Mouse (Mus musculus) ES-E14 (cell line): ENCODE measurements around the gene Rnf32.

Experiments
- HCFC1 ChIP-seq: IDR thresholded peaks from 2 replicates; pipeline ENCODE4 v1.6.1; 2012; ENCODE audit warnings: low read length, inconsistent platforms, borderline replicate concordance; ENCODE audit not compliant: insufficient read depth
- ZNF384 ChIP-seq: IDR thresholded peaks from 2 replicates; pipeline ENCODE4 v1.6.1; 2012; ENCODE audit warnings: low read depth, low read length, inconsistent platforms

DNA sequence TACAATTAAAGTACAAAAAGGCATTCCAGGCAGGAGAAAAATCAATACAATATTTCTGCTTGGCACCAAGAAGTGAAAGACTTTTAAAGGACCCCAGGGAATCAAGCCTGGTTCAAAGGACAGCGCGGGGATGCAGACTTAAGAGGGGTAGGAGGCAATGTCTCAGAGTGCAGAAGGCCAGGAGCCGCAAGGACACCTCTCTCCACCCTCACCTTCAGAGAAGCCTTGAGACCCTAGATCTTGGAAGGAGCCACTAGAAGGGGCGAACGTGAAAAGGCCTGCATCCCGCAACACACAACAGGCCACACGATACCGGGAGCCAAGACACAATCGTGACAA lies 592 bp upstream of the Rnf32 start:
- TF ChIP-seq HCFC1 (no peak), ZNF384 (no peak)
